Mouse (Mus musculus): Measurements from ENCODE around the gene Tubal3.
"Not testable (repeated sequence)": the region's sequence is repeated elsewhere in the genome, so short reads cannot be mapped to it uniquely, and the experiment has no call there.

Gene Tubal3

GRCm38 (mm10) chr13:3917571-3918311, at the start of gene Tubal3, which contains the start of gene Net1:
Gene Tubal3 (plus strand): TSS chr13:3918274.
Gene Net1 (minus strand): TSS chr13:3918220.
- peak; percentile 95 for DNase-seq

GRCm38 (mm10) chr13:3869901-3870300, 48.2 kb upstream of the Tubal3 start:
- no peak for DNase-seq

DNA sequence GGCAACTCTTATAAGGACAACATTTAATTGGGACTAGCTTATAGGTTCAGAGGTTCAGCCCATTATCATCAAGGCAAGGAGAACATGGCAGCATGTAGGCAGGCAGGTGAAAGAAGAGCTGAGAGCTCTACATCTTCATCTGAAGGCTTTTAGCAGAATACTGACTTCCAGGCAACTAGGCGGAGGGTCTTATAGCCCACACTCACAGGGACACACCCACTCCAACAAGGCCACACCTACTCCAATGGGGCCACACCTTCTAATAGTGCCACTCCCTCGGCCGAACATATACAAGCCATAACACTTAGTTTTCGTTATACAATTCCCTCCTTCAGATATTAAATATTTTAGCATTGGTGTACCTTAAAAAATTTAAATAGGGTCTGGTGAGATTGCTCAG, 45.2 kb upstream of the Tubal3 start:
- no peak for DNase-seq

- peak; percentile 23 to 39 for DNase-seq
Measured at GRCm38 (mm10) chr13:3876448-3876847, 41.6 kb upstream of the Tubal3 start.

DNA sequence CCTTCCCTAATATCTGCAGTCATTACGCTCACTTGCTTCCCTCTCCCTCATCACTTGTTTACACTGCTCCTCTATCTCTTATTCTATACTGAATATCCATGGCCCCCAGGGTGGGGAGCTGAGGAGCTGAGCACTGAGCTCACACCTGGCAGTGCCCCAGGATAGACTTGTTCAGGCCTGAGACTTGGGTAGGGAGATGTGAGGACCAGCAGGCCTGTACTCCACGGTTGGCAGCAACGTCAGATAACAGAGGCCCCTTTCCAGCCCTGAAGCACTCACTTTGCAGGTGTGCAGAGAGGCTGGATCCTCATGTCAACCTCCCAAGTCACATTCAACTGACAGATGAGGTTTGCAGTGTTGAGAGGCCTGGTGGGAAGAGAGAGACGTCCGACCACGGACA, 40.9 kb upstream of the Tubal3 start:
- peak; percentile 15 to 24 for DNase-seq

GRCm38 (mm10) chr13:3877679-3878220, 40.3 kb upstream of the Tubal3 start:
- no peak for DNase-seq

GRCm38 (mm10) chr13:3886663-3887062, 31.4 kb upstream of the Tubal3 start:
- no peak for DNase-seq

GRCm38 (mm10) chr13:3889111-3889510, 29.0 kb upstream of the Tubal3 start:
- no peak for DNase-seq

DNA sequence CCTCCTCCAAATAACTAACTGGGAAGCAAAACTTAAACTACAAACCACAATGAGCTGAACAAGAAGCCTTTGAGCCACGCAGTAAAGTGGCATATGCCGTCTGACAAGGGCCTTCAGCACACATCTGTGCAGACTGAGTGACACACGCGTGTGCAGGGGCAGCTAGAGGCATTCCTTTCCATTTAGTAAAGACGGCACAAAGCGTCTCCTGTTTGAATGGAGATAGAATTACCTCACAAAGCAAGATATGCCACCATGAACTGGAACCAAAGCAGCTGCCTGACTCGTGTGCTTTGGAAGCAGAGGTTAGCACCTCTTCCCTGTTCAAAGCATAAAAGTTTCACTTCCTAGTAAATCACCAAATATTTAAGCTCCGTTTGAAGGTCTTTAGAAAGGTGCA, 28.0 kb upstream of the Tubal3 start:
- DNase-seq: no peak

DNA sequence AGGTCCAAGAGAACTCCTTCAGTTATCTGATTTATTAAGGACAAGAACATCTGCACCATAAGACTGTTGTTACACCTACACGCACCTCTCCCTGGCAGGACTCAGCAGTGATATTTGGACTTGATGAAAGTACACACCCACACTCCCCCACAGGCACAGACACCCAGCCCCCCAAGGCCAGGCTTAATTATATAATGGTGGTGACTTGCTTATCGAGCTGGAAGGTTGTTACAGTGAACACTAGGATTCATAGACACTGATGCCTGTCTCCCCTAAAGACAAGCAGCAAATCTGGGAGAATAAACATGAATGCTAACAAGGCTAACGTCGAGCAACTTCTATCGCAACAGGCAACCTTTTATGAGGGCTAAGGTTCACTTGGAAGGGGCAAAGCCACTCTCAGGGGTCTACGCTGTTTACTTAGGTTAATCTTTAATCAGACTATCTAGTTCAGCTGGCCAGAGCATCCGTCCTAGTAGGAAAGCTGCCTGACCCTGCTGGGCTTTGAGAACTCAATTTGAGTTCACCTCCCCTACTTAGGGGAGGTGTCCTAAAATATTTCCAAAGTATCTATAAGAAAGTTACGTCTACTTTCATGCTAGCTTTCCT, 26.5 kb upstream of the Tubal3 start:
- DNase-seq: no peak

- no peak for DNase-seq
Measured at GRCm38 (mm10) chr13:3892601-3893000, 25.5 kb upstream of the Tubal3 start.

DNA sequence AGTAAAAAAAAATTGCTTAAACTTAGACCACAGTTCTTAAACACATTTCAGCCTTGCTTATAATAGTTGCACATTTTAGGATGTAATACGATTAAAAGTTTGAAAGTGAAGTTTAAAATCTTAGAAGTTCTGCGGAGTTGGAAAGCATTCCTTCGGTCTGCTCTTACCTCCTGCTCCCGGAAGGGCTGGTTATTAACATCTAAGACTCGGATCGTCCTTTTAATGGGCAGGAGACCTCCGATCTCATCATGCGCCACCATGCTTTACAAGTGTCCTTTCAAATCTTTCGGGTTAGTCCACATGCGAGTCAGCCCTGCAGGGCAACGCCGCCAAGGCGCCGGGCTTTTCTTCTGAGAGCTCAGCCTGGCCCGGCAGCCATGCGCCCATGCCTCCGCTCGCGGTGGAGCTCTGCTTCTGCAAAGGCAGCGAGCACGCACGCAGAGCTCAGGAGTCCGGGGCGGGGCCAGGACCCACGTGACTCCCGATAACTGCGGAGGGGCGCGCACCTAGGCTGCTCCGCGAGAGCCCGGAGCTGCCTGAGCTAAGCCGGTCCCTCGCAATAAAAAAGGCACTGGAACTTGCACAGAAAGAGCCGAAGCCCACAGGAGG, 24.8 kb upstream of the Tubal3 start:
- DNase-seq: peak; percentile 89 to 93

GRCm38 (mm10) chr13:3894549-3894948, 23.5 kb upstream of the Tubal3 start:
- DNase-seq: no peak

- DNase-seq: no peak
Measured at GRCm38 (mm10) chr13:3895397-3895980, 22.6 kb upstream of the Tubal3 start.

GRCm38 (mm10) chr13:3896032-3896431, 22.0 kb upstream of the Tubal3 start:
- DNase-seq: no peak

- peak; percentile 87 to 91 for DNase-seq
Measured at GRCm38 (mm10) chr13:3896913-3897312, 21.2 kb upstream of the Tubal3 start.

DNA sequence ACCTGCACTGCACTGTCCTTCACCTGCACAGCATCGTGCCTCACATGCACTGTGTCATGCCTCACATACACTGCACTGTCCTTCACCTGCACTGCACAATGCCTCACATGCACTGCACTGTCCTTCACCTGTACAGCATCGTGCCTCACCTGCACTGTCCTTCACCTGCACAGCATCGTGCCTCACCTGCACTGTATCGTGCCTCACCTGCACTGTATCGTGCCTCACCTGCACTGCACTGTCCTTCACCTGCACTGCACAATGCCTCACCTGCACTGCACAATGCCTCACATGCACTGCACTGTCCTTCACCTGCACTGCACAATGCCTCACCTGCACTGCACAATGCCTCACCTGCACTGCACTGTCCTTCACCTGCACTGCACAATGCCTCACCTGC, 19.9 kb upstream of the Tubal3 start:
- DNase-seq: not testable (repeated sequence)

DNA sequence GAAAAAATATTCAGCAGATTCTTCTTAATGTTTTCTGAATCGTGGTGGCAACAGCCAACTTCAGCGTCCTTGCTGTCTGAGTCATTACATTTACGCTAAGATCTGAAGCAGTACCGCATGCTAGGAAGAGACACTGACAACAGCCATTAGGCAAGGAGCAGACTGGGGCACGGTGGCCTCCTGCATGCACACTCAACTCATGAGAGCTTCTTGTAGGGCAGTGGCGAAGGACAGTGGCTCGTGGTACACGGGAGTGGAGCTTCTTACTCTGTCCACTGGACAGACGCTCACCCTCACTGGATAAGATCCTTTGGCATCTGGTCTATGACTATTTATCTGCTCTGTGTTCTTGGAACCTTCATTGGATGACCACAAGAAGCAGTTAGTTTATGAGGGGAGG, 18.8 kb upstream of the Tubal3 start:
- DNase-seq: no peak

GRCm38 (mm10) chr13:3907151-3907696, 10.8 kb upstream of the Tubal3 start:
- no peak for DNase-seq

DNA sequence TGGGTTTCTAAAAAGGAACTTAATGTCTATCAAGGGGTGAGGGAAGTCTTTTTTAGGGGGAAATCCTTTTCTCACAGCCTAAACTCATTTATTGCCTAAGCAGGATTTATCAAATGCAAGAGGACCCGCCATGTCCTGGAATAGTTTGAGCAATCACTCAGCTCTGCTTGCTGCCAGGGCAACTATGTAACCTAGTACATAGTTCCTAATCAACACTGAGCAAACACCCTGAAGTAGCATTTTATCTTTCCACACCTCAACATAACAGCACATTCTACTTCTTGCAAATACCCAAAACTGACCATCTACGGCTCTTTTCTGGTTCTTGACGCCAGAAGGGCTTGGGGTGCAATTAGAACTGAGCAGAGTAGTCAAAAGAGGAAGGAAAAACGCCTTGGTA, 9.8 kb upstream of the Tubal3 start:
- no peak for DNase-seq

DNA sequence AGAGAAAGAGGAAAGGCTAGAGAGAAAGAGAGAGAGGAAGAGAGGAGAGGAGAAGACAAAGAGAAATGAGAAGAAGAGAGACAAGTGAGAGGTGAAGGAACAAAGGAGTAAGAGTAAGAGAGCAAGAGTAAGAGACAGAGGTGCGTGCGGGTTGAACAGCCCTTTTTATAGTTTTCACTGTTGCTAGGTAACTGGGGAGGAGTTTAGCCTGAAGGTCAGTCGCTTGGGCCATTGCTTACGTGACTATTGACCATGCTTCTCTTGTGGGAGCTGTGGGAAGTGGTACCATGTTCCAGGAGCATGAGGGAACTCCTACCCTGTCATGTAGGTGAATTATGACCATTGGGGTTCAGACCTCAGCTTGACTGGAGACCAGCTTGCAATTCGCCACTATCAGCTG, 7.7 kb upstream of the Tubal3 start:
- no peak for DNase-seq

GRCm38 (mm10) chr13:3913504-3913903, 4.6 kb upstream of the Tubal3 start:
- no peak for DNase-seq

GRCm38 (mm10) chr13:3924483-3924882, 6.4 kb downstream of the Tubal3 start:
- DNase-seq: no peak

Data from cerebellum, postnatal 10 days (tissue).